Mouse (Mus musculus) stomach, embryonic 14.5 days (tissue): ENCODE measurements around the gene E2f2. TPM values are rescaled to one million over a fixed set of nuclear protein-coding genes. Genes with fewer than 3 reads are reported as not detected.

Source experiments
- ATAC-seq: fragments of 200-750 bp; cut with Nextera tagmentation; 2 replicates; pipeline ENCODE4 v1.8.0; 2017; ENCODE audit warnings: low read depth, moderate TSS enrichment; ENCODE audit not compliant: insufficient number of reproducible peaks, insufficient read depth, low FRiP score
- H3K27ac ChIP-seq: fragments of 300-500 bp; sonication (generic); 2 replicates; pipeline ENCODE4 v1.5.1; 2014; ENCODE audit warnings: mild to moderate bottlenecking, low read length, moderate library complexity, mixed read lengths
- H3K27me3 ChIP-seq: fragments of 300-500 bp; sonication (generic); 2 replicates; pipeline ENCODE4 v1.6.1; 2014; ENCODE audit warnings: low read length, control low read depth, mixed read lengths; ENCODE audit not compliant: control insufficient read depth, insufficient read depth
- H3K36me3 ChIP-seq: fragments of 300-500 bp; sonication (generic); 2 replicates; pipeline ENCODE4 v1.6.1; 2014; ENCODE audit warnings: mild to moderate bottlenecking, control low read depth, low read length, moderate library complexity, mixed read lengths; ENCODE audit not compliant: control insufficient read depth, insufficient read depth
- H3K4me1 ChIP-seq: fragments of 300-500 bp; sonication (generic); 2 replicates; pipeline ENCODE4 v1.6.1; 2014; ENCODE audit warnings: low read length, control low read depth, mixed read lengths; ENCODE audit not compliant: control insufficient read depth, insufficient read depth
- H3K4me2 ChIP-seq: fragments of 300-500 bp; sonication (generic); replicated peaks from 2 replicates; pipeline ENCODE4 v1.6.1; 2014; ENCODE audit warnings: low read depth, low read length, control low read depth
- H3K4me3 ChIP-seq: fragments of 300-500 bp; sonication (generic); 2 replicates; pipeline ENCODE4 v1.5.1; 2014; ENCODE audit warnings: low read depth, low read length, control low read depth
- H3K9ac ChIP-seq: fragments of 300-500 bp; sonication (generic); replicated peaks from 2 replicates; pipeline ENCODE4 v1.6.1; 2014; ENCODE audit warnings: low read depth, mild to moderate bottlenecking, control low read depth, low read length, moderate library complexity, mixed read lengths
- H3K9me3 ChIP-seq: fragments of 300-500 bp; sonication (generic); 2 replicates; pipeline ENCODE4 v1.6.1; 2016; ENCODE audit warnings: low read depth, low read length, control low read depth; ENCODE audit not compliant: control insufficient read depth
- WGBS: fragments of 180-500 bp; shearing (Covaris S2); extraction: QIAGEN DNeasy Blood & Tissue Kit; methylation state at CpG from one replicate; pipeline ENCODE4 v1.1.7; 2014; 5-methylcytosine and 5-hydroxymethylcytosine counted together
- polyA plus RNA-seq: library from polyadenylated mRNA; unstranded; fragments of >200 nt; fragmentation: Nextera tagmentation; extraction: Ambion mirVana; gene quantifications from 2 replicates; pipeline ENCODE4 v1.2.1, GENCODE M21; 2014

E2f2 gene
- polyA plus RNA-seq, 1 experiment from 2014 or later, result 3.5 TPM

DNA sequence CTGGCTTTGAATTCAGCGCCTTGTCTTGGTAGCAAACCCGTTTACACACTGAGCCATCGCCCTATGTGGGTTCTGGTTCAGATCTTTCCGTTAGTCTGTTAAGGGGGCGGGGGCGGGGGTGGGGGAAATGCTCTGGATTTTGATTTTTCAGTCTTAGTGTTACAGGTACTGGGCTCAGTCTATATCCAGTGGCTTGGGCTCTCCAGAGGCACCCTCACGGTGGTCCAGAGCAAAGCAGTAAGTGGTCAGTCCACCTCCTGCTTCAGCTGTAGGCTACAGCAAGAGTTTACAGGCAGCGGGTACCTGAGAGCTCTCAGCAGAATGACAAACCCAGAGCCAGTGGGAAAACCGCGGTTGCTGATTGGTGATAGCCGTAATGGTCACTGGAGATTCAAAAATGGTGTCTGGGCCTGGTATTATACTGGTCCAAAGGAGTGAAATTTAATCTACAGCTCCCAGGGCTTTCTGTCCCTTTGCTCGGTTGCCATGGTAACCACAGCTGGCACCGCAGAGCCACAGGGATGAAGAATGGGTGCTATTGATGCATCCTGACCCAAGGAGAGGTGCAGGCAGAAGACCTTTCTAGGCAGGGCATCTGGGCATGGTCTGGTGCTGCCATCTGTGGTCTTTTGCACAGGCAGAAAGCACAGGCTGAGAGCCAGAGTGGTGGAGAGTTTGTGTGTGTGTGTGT, 51.5 kb downstream of the E2f2 start:
- no peak overlapping the region for H3K27ac ChIP-seq
- H3K4me1 ChIP-seq, result peaks cover 19% of the 10 kb centered on the region
- H3K36me3 ChIP-seq, result no peaks in the 10 kb centered on the region
- ATAC-seq, result no peak
- H3K27me3 ChIP-seq, result no peaks in the 10 kb centered on the region
- WGBS, result 69% methylated on average over 13 of the region's 13 CpGs
- H3K4me3 ChIP-seq, result no peak overlapping the region
- H3K9me3 ChIP-seq, result no peaks in the 10 kb centered on the region
- no peak overlapping the region for H3K9ac ChIP-seq
- no peak overlapping the region for H3K4me2 ChIP-seq

GRCm38 (mm10) chr4:136224240-136224559, 52.0 kb downstream of the E2f2 start:
- Histone ChIP-seq H3K9ac (no peak overlapping the region), H3K4me2 (no peak overlapping the region), H3K27ac (no peak overlapping the region), H3K27me3 (no peaks in the 10 kb centered on the region), H3K9me3 (no peaks in the 10 kb centered on the region), H3K4me1 (peaks cover 14% of the 10 kb centered on the region), H3K36me3 (no peaks in the 10 kb centered on the region), H3K4me3 (no peak overlapping the region)
- ATAC-seq, result no peak
- 56% methylated on average over 5 of the region's 5 CpGs for WGBS

GRCm38 (mm10) chr4:136224677-136225460, 52.7 kb downstream of the E2f2 start:
- Histone ChIP-seq H3K27ac (no peak overlapping the region), H3K27me3 (no peaks in the 10 kb centered on the region), H3K4me1 (peaks cover 10% of the 10 kb centered on the region), H3K9me3 (no peaks in the 10 kb centered on the region), H3K4me3 (no peak overlapping the region), H3K4me2 (no peak overlapping the region), H3K36me3 (no peaks in the 10 kb centered on the region), H3K9ac (no peak overlapping the region)
- no peak for ATAC-seq
- WGBS, result 82% methylated on average over 23 of the region's 23 CpGs

DNA sequence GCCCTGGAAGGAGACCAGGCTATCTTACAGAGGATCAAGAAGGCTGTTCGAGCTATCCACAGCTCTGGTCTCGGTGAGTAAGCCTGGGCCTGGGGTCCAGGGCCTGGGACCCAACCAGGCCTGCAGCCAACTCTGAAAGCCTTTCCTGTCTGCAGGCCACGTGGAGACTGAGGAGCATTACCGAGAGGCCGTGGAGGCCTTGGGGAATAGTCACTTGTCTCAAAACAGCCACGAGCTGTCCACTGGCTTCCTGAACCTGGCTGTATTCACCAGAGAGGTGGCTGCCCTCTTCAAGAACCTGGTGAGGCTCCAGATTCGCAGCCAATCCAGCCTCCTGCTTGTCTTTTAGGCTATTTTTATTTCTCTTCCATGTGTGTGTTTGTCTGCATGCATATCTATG, 55.2 kb downstream of the E2f2 start:
- H3K4me3 ChIP-seq, result no peak overlapping the region
- no peaks in the 10 kb centered on the region for H3K36me3 ChIP-seq
- no peak for ATAC-seq
- no peak overlapping the region for H3K27ac ChIP-seq
- H3K9ac ChIP-seq, result no peak overlapping the region
- H3K4me1 ChIP-seq, result peaks cover 4% of the 10 kb centered on the region; the same call in 1 of the 2 replicates
- H3K9me3 ChIP-seq, result no peaks in the 10 kb centered on the region
- 81% methylated on average over 7 of the region's 7 CpGs for WGBS
- H3K4me2 ChIP-seq, result no peak overlapping the region
- no peaks in the 10 kb centered on the region for H3K27me3 ChIP-seq

DNA sequence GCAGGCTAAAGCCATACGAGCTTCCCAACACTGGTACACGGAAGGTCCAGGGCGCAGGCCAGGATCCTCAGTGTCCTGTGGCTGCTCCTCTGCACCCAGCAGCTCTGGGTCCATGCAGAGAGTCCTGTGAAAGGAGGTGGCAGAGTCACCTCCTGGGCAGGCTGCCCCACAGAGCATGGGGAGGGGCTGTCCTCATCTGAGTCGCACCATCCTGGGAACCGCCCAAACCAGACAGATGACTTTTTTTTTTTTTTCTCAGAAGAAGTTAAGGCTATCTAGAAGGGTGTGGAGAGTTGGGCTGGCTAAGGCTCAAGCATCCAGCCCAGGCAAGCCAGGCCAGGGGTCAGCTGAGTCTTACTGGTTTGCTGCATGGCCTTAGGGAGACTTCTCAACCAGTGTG, 56.4 kb downstream of the E2f2 start:
- Histone ChIP-seq H3K27ac (no peak overlapping the region), H3K36me3 (no peaks in the 10 kb centered on the region), H3K4me3 (no peak overlapping the region), H3K9ac (no peak overlapping the region), H3K9me3 (no peaks in the 10 kb centered on the region), H3K27me3 (no peaks in the 10 kb centered on the region), H3K4me1 (peaks cover 2% of the 10 kb centered on the region; the same call in 1 of the 2 replicates), H3K4me2 (no peak overlapping the region)
- peak; percentile 40; the same call in 1 of the 2 replicates for ATAC-seq
- 64% methylated on average over 5 of the region's 5 CpGs for WGBS

DNA sequence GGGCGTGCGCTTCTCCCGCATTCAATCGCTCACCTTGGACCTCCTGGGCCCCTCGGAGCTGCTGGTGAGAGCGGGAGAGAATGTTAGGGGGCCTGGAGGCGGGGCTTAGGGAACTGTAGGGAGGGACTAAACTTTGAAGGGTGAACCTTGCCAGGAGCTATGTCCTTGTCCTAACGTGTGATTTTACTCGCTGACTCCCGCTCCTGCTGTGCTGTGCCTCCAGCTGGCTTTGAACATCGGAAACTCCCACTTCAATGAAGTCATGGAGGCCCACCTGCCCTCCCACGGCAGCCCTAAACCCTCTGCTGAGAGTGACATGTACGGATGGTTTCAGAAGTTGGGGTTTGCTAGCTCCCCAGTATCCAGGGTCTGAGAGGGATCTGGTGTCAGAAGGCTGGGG, 66.5 kb downstream of the E2f2 start:
- H3K9ac ChIP-seq, result no peak overlapping the region
- ATAC-seq, result no peak

DNA sequence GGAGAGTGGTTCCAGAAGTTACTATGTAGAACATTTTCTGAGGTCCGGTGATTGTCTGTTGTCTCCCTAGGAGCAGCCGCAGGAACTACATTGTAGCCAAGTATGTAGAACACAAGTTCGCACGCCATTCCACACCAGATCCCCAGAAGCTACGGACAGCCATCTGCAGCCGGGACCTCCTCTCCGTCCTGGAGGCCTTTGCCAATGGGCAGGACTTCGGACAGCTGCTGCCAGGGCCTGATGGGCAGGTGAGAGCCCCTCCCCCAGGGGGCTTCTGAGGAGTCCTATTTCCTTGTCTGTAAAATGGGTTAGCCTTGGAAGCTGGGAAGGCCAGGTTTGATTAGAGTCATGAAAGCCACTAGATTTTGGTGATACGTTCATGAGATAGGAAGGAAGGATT, 66.9 kb downstream of the E2f2 start:
- Histone ChIP-seq H3K9ac (no peak overlapping the region), H3K27me3 (0 out of 2 replicates have a peak, but pooled peaks cover 3% of the 10 kb centered on the region), H3K9me3 (no peaks in the 10 kb centered on the region), H3K36me3 (peaks cover 6% of the 10 kb centered on the region; the same call in 1 of the 2 replicates), H3K27ac (no peak overlapping the region), H3K4me3 (no peak overlapping the region), H3K4me2 (no peak overlapping the region), H3K4me1 (no peaks in the 10 kb centered on the region)
- 76% methylated on average over 9 of the region's 9 CpGs for WGBS
- no peak for ATAC-seq

More for the DNA sequence above, 66.5 kb downstream of the E2f2 start:
- H3K27ac ChIP-seq, result no peak overlapping the region
- H3K4me2 ChIP-seq, result no peak overlapping the region
- 0 out of 2 replicates have a peak, but pooled peaks cover 3% of the 10 kb centered on the region for H3K27me3 ChIP-seq
- H3K36me3 ChIP-seq, result peaks cover 6% of the 10 kb centered on the region; the same call in 1 of the 2 replicates
- no peak overlapping the region for H3K4me3 ChIP-seq
- WGBS, result 35% methylated on average over 13 of the region's 13 CpGs
- H3K9me3 ChIP-seq, result no peaks in the 10 kb centered on the region
- H3K4me1 ChIP-seq, result no peaks in the 10 kb centered on the region

DNA sequence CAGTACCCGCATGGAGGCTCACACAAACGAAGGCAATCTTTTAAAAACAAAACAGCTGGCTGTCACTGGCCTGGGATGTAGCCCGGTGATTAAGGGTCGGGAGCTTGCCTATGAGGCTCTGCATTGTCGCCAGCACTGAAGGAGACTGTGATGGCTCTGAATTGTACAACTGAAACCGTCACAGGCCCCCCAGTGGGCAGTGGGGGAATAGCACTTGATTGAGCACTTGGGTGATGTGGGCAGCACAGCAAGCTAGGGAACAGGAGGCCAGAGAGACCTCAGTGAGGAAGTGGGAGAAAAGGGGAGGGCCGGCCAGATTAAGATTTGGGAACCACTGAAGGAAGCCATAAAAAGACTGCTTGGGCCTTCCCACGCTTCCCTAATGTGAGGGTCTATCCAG, 67.4 kb downstream of the E2f2 start:
- peak; percentile 19; the same call in 1 of the 2 replicates for ATAC-seq
- Histone ChIP-seq H3K4me3 (no peak overlapping the region), H3K27ac (no peak overlapping the region), H3K9me3 (no peaks in the 10 kb centered on the region), H3K9ac (no peak overlapping the region), H3K4me2 (no peak overlapping the region), H3K36me3 (peaks cover 3% of the 10 kb centered on the region; the same call in 1 of the 2 replicates), H3K27me3 (0 out of 2 replicates have a peak, but pooled peaks cover 3% of the 10 kb centered on the region), H3K4me1 (no peaks in the 10 kb centered on the region)
- WGBS, result 24% methylated on average over 8 of the region's 8 CpGs
